Mouse (Mus musculus) gonadal fat pad, adult 2 months (tissue): ENCODE results near the gene Prx. TPM values are rescaled to one million over a fixed set of nuclear protein-coding genes. Genes with fewer than 3 reads are reported as not detected.
"Not testable (repeated sequence)": the region's sequence is repeated elsewhere in the genome, so short reads cannot be mapped to it uniquely, and the experiment has no call there.

Experiments
- DNase-seq: peaks from one replicate; pipeline ENCODE4 v3.0.0-alpha.2; 2012; ENCODE audit warnings: low read depth
- polyA plus RNA-seq: library from polyadenylated mRNA; depleted of rRNA; stranded (reverse); fragments of >200 nt; gene quantifications from 2 replicates; pipeline ENCODE4 v1.2.3, GENCODE M21; 2012

Prx gene
- polyA plus RNA-seq, 1 experiment, result 2.0 TPM

DNA sequence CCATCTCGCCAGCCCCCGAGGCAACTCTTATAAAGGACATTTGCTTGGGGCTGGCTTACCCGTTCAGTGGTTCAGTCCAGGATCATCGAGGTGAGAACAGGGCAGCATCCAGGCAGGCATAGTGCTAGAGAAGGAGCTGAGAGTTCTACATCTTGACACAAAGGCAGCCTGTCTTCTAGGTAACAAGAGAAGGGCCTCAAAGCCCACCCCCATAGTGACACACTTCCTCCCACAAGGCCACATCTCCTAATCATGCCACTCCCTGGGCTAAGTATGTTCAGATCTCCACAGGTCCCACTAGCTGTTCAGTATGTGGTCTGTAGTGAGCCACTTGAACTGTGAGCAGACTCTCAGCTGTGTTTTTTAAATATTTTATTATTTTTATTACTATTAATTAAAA, 15.3 kb upstream of the Prx start:
- no peak for DNase-seq

DNA sequence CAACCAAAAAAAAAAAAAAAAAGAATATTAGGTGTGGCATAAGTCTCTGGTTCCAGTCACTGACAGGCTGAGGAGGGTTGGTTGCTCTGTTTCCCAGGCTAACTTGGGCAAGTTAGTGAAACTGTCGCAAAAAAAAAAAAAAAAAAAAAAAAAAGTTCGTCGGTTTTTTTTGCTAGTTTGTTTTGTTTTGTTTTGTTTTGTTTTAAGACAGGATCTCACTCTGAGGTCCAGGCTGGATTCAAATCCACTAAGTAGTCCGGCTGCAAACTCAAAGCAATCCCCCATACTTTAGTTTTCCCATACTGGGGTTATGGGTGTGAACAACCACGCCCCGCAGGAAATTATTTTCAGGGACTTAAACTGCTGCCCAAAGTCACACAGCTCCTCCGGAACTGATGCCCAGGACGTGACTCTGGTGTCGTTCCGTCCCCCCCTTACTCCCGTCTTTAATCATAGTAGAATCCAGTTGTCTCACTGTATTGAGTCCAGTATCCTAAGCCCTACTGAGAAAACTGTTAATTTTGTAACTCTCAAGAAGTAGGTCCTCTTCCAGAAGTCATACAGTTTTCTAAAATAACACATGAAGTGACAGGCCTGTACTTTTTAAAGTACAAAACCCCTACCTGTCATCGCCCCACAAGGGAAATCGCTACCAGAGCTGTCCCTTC, 12.9 kb upstream of the Prx start:
- no peak for DNase-seq

DNA sequence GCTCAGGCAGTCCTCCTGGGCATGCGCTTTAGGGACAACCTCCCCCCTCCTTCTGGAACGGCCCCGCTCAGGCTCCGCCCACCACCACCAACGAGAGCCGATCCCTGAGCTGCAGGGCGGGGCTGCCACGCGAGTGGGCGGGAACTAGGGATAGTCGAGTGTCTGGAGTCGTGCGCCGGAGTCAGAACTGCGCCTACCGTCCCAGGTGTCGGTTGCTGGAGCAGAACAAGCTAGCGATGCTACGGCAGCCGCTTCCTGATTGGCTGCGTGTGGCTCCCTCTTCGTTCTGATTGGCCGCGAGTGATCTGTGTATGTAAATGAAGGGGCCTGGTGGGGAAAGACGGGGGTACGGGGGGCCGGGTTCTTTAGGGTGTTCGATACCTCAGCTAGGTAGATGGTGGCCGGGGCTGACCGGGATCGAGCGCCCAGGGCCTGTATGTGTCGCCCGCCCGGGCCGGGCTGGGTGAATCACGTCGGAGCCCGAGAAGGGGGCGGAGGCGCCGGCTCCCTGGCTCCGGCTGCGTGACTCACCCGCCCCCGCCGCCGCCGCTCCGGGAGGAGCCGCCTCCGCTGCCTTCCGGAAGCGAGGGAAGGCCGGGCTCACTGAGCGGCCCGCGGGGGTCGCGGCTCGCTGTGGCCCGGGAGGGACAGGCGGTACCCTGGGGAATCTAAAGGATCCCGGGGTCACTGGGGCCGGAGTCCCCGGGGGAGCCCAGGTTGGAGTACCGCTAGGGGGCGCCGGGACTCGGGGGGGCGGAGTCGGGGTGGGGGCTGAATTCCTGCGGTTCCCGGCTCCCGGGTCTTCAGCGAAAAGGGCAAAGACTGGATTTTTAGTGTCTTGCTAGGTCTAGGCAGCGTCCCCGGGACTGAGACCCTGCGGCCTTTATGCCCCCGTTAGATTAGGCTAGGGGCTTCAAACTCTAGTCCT, 12.1 kb upstream of the Prx start, which contains the start of gene Sertad1:
TSS of gene Sertad1 (plus strand) at position 141 of the 928 bp plus-strand sequence.
- DNase-seq, result peak; percentile 83

DNA sequence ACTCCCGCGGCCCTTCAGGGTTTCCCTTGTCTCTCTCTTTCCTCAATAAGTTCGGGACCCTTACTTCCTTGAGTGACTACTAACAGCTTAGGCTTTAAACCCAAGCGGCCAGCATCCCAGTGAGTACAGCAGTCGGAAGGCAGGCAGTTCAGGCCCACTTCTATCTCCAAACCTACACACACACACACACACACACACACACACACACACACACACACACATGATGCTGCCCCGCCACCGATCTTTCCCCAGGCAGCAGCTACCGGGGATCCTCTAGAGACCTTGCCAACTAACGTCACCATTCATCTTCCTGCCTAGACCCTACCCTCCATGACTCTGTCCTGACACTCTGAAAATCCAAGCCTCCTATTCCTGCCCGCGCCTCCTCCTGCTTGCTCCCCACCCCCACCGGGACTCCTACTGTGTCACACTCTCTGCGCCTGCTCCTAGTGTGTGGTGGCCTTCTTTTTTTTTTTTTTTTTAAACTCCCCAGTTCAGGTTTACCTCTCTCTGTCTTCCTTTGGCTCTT, 11.3 kb upstream of the Prx start:
- DNase-seq, result no peak

DNA sequence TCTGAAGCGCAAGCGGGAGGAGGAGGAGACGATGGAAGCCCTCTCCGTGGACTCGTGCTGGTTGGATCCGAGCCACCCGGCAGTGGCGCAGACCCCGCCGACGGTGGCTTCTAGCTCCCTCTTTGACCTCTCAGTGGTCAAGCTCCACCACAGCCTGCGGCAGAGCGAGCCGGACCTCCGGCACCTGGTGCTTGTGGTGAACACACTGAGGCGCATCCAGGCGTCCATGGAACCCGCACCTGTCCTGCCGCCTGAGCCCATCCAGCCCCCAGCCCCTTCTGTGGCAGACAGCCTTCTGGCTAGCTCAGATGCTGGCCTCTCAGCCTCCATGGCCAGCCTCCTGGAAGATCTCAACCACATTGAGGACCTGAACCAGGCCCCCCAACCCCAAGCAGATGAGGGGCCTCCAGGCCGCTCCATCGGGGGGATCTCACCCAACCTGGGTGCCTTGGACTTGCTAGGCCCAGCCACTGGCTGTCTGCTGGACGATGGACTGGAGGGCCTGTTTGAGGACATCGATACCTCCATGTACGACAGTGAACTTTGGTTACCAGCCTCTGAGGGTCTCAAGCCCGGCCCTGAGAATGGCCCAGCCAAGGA, 9.8 kb upstream of the Prx start:
- no peak for DNase-seq

DNA sequence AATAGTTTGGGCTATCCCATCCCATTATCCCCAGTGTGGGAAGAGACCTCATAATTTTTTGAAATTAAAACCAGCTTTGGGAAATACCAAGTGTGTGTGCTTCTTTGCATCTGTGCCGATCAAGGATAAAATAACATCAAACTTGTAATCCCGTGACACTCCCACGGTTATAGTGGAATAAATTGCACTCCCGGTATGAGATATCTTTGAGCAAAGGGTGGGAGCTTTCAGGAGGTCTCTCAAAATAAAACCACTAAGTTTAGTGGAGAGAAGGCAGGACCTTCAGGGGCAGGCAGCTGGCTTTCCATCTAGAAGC, 8.9 kb upstream of the Prx start:
- DNase-seq, result no peak

DNA sequence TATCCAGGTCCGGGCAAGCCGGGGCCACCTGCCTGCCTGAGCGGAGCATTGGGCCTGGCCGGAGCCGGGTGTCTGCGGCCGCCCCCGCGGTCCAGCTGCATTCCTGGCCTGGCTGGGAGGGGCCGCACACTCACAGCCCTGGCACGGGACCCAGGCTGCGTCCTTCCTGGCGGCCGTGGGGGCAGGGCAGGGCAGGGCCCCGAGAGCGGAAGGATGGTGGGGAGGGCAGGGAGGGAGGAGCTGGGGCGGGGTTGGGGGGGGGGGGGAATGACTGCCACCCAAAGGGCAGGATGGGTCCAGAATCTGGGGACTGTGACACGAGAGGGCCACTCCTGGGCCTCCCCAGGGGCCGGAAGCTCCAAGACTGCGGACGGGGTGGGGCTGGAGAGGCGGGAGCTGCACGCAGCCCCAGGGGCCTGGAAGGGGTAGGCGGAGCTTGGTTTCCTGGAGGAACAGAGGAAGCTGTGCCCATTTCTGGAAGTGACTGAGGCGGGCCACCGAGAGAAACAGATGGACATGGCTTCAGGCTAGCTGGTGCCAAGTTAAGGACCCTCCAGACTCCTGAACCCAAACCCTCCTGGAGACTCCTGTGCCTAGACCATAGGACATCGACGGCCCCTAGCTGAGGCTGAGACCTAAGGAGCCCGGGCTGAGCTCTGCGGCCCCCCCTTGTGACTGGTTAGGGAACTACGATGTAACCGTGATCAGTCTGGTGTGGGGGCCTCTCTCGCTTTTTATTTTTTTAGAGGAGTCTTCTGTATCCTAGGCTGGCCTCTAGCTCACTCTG, 8.4 kb upstream of the Prx start:
- DNase-seq, result no peak

DNA sequence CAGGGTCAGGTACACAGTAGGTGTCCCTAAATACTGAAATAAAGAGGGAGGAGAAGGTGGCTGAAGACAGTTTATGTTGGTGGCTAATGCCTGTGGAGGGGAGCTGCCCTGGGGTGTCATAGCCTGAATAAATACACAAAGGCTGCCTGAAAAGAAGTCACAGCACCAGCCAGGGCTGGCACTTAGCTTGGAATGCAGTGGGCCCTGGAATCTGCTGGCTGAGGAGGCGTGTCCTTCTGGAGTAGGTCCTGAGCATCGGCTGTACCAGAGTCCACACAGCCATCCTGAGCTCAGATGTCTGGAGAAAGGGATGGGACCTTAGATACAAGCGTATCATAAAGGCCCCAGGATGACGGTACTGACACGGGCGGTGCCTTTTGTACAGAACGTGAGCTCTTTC, 7.3 kb upstream of the Prx start:
- no peak for DNase-seq

DNA sequence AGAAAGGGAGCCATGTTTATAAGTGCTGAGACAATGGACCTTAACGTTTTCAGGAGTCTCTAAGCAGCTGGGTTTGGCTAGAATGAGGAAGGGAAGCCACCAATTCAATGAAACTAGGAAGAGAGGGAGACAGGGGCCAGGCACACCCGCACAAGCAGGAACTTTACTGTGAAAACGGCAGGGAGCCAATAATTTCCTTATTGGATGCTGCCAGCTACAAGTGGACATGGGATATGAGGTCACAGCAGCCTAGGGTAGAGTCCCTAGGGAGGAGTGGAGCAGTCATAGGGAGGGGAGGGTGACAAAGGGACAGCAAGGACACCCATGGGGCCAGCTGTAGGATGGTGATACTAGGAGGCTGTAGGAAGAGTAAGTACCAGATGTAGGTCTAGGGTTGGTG, 6.1 kb upstream of the Prx start:
- no peak for DNase-seq

DNA sequence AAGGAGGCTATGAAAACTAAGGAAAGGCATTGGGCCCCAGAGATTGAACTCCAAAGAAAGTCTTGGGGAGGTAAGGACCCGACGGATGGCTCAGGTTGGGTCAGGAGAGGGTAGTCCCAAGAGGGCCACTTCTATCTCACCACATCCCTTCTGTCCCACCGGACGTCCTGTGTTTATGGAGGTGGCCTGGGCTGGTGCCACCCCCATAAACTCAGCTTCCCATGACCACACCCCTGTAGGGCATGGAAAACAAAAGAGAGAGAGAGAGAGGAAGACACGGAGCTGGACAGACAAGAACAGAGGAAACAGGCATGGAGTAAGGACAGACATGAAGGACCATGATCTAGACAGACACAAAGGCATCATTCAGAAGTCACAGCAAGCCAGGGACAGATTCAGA, 5.7 kb upstream of the Prx start:
- DNase-seq, result no peak

DNA sequence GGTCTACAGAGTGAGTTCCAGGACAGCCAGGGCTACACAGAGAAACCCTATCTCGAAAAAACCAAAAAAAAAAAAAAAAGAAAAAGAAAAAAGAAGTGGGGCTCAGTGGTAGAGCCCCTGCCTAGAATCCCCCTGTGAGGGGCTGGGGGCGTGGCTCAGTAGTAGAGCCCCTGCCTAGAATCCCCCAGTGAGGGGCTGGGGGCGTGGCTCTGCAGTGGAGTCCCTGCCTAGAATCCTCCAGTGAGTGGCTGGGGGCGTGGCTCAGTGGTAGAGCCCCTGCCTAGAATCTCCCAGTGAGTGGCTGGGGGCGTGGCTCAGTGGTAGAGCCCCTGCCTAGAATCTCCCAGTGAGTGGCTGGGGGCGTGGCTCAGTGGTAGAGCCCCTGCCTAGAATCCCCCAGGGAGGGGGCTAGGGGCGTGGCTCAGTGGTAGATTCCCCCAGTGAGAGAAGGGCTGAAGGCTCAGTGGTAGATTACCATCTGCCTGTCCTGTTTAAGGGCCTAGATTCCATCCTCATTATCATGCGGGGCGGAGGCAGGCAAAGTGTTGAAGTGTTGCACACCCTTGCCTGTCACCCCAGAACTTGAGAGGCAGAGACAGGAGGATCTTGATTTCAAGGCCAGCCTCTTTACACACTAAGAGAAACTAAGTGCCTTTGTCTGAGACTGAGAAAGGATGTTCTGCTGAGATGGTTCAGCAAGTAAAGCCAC, 4.3 kb upstream of the Prx start:
- DNase-seq, result not testable (repeated sequence)

DNA sequence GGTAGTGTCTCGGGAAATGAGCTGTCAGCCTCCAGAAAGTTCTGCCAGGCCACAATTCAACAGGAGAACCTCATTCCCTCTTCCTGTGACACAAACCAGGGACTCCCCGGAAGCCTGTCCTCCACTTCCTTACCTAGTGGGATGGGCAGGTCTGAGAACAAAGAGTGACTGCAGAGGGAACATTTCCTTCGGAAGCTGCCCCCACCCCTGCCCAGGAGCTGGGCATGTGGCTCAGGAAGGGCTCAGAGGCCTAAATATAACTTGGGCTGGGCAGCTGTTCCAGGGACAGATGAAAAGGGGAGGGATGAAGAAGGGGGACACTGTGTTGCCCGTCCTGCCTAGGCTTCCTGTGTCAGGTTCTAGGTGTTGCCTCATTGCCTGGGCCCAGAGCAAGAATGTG, 2.5 kb downstream of the Prx start:
- DNase-seq, result no peak

DNA sequence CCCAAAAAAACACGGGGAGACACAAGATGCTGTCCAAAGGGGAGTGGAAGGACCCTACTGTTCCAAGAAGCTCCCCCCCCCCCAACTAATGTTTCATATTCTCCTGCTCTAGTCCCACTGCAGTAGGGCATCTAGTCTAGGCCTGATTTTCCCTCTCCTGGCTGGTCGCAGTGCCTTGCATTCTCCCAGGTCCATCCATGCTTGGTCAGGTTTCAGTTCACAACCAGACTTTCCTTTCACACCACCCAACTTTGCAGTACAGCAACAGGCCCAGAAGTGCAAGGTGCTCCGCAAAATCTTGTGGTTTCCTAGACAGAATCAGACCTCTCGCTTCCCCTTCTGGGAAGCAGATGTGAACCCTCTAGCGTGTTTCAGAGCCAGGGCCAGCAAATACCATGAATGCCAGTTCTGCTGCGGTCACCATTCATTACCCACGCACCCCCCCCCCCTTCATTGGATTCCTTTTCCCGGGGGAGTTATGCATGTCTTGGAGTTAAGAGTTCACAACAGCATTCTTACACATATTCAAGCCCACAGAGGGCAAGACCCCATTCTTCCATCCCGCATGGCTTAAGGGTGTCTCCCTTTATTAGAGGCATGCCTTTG, 7.7 kb downstream of the Prx start:
- DNase-seq, result no peak

DNA sequence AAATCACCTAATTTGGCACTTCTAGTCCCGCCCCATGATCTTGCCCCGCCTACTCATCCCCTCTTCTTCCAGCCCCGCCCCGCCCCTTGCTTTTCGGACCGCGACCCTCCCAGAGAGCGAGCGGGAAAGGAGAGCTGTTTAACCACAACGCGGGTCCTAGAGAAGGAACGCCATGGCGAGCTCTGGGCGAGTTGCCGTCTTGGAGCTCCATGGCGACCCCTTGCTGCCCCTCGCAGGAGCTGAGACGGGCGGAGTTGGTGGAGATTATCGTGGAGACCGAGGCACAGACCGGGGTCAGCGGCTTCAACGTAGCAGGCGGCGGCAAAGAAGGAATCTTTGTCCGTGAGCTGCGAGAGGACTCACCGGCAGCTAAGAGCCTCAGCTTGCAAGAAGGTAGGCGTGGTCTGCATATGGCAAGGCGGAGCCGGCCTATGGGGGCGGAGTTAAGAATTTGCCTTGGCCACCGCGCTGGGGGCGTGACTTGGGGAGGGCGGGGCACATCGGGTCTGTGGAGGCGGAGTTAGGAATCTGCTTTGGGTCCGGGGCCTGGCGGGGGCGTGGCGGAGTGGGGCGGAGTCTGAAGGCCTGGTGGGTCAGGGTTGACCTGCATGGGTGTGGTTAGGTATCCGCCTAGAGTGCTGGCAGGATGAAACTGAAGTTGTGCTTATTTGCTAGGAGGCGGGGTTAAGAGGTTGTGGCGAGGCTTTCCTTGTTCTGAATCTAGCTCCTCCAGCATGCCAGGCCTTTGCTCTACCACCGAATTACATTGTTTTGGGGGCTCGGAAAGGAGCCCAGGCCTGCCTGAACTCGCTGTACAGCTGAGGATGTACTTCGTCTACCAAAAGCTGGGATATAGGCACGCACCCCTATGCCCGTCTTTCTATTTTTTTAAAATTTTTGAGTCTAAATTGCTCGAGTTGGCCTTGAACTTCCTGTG, 8.9 kb downstream of the Prx start:
- peak; percentile 78 for DNase-seq

DNA sequence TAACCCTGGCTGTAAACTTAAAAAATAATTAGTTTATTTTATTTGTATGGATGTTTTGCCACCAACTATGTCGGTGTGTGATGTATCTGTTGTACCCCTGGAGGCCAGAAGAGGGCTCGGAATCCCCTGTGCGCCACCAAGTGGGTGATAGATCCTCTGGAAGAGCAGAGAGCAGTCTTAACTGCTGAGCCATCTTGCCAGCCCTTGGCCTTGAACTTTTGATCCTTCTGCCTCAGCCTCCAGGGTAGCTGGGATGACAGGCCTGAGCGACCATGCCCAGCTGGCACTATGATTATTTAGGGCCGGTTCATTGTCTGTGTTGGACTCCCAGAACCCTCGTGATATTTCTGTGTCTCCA, 9.5 kb downstream of the Prx start:
- DNase-seq, result no peak

DNA sequence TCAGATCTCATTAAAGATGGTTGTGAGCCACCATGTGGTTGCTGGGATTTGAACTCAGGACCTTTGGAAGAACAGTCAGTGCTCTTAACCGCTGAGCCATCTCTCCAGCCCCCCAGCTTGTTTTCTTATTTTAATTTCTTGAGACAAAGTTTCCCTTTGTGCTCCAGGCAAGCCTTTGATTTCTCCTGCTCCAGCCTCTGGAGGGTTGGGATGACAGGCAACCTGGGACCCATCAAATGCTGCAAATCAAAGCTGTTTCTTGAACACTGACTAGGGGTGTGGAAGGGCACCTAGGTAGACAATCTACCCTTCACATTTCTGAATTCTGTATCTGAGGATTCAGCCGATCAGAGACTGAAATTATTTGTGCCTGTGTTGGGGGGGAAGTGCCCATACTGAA, 11.7 kb downstream of the Prx start:
- DNase-seq, result no peak

DNA sequence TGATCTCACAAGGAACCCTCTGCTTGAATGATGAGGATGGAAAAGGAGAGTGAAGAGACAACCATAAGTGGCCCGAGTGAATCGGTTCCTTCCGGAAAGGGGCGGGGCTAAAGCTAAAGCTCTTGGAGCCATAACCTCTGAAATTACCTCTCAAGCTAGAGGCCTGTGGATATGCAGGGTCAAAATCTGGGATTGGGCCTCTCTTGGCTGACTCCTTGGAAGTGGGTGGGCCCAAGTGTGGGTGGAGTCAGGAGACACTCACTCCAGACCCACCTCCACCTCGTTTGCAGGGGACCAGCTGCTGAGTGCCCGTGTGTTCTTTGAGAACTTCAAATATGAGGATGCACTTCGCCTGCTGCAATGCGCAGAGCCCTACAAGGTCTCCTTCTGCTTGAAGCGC, 15.8 kb downstream of the Prx start:
- no peak for DNase-seq

DNA sequence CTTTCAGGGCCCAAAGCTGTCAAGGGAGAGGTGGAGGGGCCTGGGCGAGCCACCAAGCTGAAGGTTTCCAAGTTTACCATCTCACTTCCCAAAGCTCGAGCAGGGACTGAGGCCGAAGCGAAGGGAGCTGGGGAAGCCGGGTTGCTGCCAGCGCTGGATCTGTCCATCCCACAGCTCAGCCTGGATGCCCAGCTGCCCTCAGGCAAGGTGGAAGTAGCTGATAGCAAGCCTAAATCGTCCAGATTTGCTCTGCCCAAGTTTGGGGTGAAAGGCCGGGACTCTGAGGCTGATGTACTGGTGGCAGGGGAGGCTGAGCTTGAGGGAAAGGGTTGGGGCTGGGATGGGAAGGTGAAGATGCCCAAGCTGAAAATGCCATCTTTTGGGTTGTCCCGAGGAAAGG, 19.2 kb downstream of the Prx start:
- no peak for DNase-seq

DNA sequence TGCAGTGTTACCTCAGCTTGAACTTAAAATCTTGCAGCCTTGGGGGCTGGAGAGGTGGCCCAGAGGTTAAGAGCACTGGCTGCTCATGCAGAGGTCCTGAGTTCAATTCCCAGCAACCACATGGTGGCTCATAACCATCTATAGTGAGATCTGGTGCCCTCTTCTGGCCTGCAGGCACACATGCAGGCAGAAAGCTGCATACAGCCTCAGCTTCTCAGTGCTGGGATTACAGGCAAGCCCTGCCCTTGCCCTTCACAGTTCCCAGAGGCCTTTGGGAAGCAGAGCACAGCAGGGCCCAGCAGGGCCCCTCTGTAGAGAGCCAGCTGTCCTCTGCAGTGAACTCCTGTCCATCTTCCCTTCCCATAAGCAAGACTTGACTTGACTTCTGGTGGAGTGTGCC, 21.0 kb downstream of the Prx start:
- DNase-seq, result no peak

DNA sequence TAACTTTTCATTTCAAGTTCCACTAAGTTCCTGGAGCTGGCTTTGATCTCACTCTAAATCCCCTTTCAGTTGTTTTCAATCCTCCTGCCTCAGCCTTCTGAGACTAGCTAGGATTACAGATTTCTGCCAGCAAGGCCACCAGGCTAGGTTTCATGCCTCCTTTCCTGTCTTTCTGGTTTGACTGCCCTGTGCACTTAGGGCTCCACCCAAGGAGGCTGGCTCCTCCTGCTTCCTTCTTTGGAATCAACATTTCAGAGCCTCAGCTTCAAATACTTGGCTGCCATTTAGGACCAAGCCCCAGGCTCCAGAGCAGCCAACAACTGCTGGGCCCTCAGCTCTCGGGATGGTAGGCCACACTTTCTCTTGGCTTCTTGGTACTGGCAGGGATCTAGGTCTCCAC, 21.5 kb downstream of the Prx start:
- DNase-seq, result peak; percentile 70
